Mouse (Mus musculus) megakaryocyte, embryonic 14.5 days (primary cell): ENCODE data around the gene Sgk2.

Experiments
- FLI1 ChIP-seq: IDR thresholded peaks from 2 replicates; pipeline ENCODE4 v1.6.1; 2012; ENCODE audit warnings: low read length, inconsistent platforms, mixed read lengths
- GATA1 ChIP-seq: IDR thresholded peaks from 3 replicates; pipeline ENCODE4 v1.6.1; 2012; ENCODE audit warnings: mixed read lengths, low read length, inconsistent platforms, borderline replicate concordance

- no peak for TF ChIP-seq GATA1
- no peak for TF ChIP-seq FLI1
Measured at GRCm38 (mm10) chr2:163052101-163052500, 65.0 kb downstream of the Sgk2 start.
